Mouse (Mus musculus): ENCODE results near the gene Sdhaf3. TPM values are rescaled to one million over a fixed set of nuclear protein-coding genes. Genes with fewer than 3 reads are reported as not detected.
"Not testable (repeated sequence)": the region's sequence is repeated elsewhere in the genome, so short reads cannot be mapped to it uniquely, and the experiment has no call there.

Gene Sdhaf3
- total RNA-seq (2021), result 1 to 10 TPM; 3.2 to 4.9 TPM

- intact Hi-C loops (cut with DNase I), result loop anchor here (5.0 kb wide), 2 partner anchors 79 to 379 kb away; partner anchors contain the start of gene Sem1
- peak; percentile 95 for DNase-seq
Observed at GRCm38 (mm10) chr6:6955764-6956561, at the start of gene Sdhaf3. Gene Sdhaf3, plus strand, starts transcription at chr6:6956004.

- peak; percentile 71 to 77 for DNase-seq
- intact Hi-C loops (cut with DNase I), result no loop called here
Observed at GRCm38 (mm10) chr6:6909586-6909985, 46.2 kb upstream of the Sdhaf3 start.

GRCm38 (mm10) chr6:6914304-6914703 is 41.5 kb upstream of the Sdhaf3 start:
- DNase-seq, result no peak
- intact Hi-C loops (cut with DNase I), result loop anchor here (2.0 to 10.0 kb wide), 2 partner anchors 908 to 1270 kb away; no protein-coding TSS in a partner anchor

- DNase-seq, result peak; percentile 34 to 43
- intact Hi-C loops (cut with DNase I), result loop anchor here (2.0 to 10.0 kb wide), 2 partner anchors 908 to 1270 kb away; no protein-coding TSS in a partner anchor
Observed at GRCm38 (mm10) chr6:6914849-6915525, 40.8 kb upstream of the Sdhaf3 start.

GRCm38 (mm10) chr6:6915526-6915915 is 40.3 kb upstream of the Sdhaf3 start:
- intact Hi-C loops (cut with DNase I), result loop anchor here (2.0 to 10.0 kb wide), 2 partner anchors 909 to 1271 kb away; no protein-coding TSS in a partner anchor
- DNase-seq, result no peak

- no peak for DNase-seq
- intact Hi-C loops (cut with DNase I), result loop anchor here (10.0 kb wide), 1 partner anchor 1273 kb away; no protein-coding TSS in a partner anchor
Observed at GRCm38 (mm10) chr6:6917334-6917733, 38.5 kb upstream of the Sdhaf3 start.

- DNase-seq, result no peak
- intact Hi-C loops (cut with DNase I), result no loop called here
Observed at GRCm38 (mm10) chr6:6925264-6925663, 30.5 kb upstream of the Sdhaf3 start.

- DNase-seq, result no peak
- intact Hi-C loops (cut with DNase I), result no loop called here
Observed at GRCm38 (mm10) chr6:6930831-6931230, 25.0 kb upstream of the Sdhaf3 start.

GRCm38 (mm10) chr6:6931507-6931906 is 24.3 kb upstream of the Sdhaf3 start:
- no peak for DNase-seq
- intact Hi-C loops (cut with DNase I), result no loop called here

GRCm38 (mm10) chr6:6940845-6941244 is 15.0 kb upstream of the Sdhaf3 start:
- intact Hi-C loops (cut with DNase I), result loop anchor here (5.0 kb wide), 2 partner anchors 181 to 716 kb away; no protein-coding TSS in a partner anchor
- no peak for DNase-seq

- DNase-seq, result peak in 1 of 2 experiments; percentile 12
Observed at GRCm38 (mm10) chr6:6942813-6943212, 13.0 kb upstream of the Sdhaf3 start.

GRCm38 (mm10) chr6:6947650-6948049 is 8.2 kb upstream of the Sdhaf3 start:
- DNase-seq, result no peak
- intact Hi-C loops (cut with DNase I), result no loop called here

More at GRCm38 (mm10) chr6:6942813-6943212, 13.0 kb upstream of the Sdhaf3 start:
- intact Hi-C loops (cut with DNase I), result loop anchor here (5.0 kb wide), 2 partner anchors 179 to 714 kb away; no protein-coding TSS in a partner anchor

- peak in 1 of 2 experiments; percentile 14 for DNase-seq
- intact Hi-C loops (cut with DNase I), result loop anchor here (5.0 kb wide), 2 partner anchors 78 to 378 kb away; partner anchors contain the start of gene Sem1
Observed at GRCm38 (mm10) chr6:6955395-6955763, 425 bp upstream of the Sdhaf3 start.

GRCm38 (mm10) chr6:6959234-6959633 is 3.4 kb downstream of the Sdhaf3 start:
- not testable (repeated sequence) for DNase-seq
- intact Hi-C loops (cut with DNase I), result loop anchor here (5.0 kb wide), 2 partner anchors 82 to 382 kb away; partner anchors contain the start of gene Sem1

GRCm38 (mm10) chr6:6997226-6997946 is 41.6 kb downstream of the Sdhaf3 start:
- intact Hi-C loops (cut with DNase I), result no loop called here
- DNase-seq, result no peak

GRCm38 (mm10) chr6:6997956-6998355 is 42.2 kb downstream of the Sdhaf3 start:
- DNase-seq, result no peak
- intact Hi-C loops (cut with DNase I), result no loop called here

- DNase-seq, result no peak
- intact Hi-C loops (cut with DNase I), result no loop called here
Observed at GRCm38 (mm10) chr6:6999015-6999414, 43.2 kb downstream of the Sdhaf3 start.

- intact Hi-C loops (cut with DNase I), result loop anchor here (2.0 to 5.0 kb wide), 2 partner anchors 119 to 658 kb away; no protein-coding TSS in a partner anchor
- no peak for DNase-seq
Observed at GRCm38 (mm10) chr6:7003085-7003484, 47.3 kb downstream of the Sdhaf3 start.

GRCm38 (mm10) chr6:7004005-7004404 is 48.2 kb downstream of the Sdhaf3 start:
- no peak for DNase-seq
- intact Hi-C loops (cut with DNase I), result loop anchor here (1.0 to 5.0 kb wide), 2 partner anchors 16 to 118 kb away; no protein-coding TSS in a partner anchor

- no peak for DNase-seq
- intact Hi-C loops (cut with DNase I), result no loop called here
Observed at GRCm38 (mm10) chr6:7038087-7038486, 82.3 kb downstream of the Sdhaf3 start.

Data from heart, postnatal 36 days (tissue).